11 mouse cellular contexts compared by ENCODE assay signal in the genomic region with DNA sequence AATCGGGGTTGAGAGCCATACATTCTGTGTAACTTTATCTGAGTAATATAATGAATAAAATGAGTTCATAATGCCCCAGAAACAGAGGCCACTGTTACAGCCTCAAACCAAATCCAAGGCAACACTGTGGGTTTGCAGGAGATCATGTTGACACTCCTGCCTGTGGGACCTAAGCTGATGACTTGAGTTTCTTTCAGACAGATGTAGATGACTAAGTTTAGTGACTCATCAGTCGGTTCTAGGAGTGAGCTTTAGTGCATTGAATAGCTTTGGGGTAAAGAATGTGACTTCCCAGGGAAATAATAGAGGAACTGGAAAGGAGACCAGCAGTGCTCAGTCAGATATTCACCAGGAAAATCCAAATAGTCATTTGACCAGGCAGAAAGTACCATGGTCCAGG. TPM values are rescaled to one million over a fixed set of nuclear protein-coding genes. Genes with fewer than 3 reads are reported as not detected.
DNase-seq lines count a peak whose midpoint lies in the region; ATAC-seq and TF ChIP-seq lines count a peak whose summit lies in the region.
"Had no signal": no experiment of that assay in that cellular context is flagged by ENCODE, and none has a peak within 500 bp of the region (broad histone marks: within the 10 kb centered on the region; RNA-seq: fewer than 3 reads in every experiment).

No protein-coding gene starts in this region.

- peak; percentile 74 for DNase-seq in heart, adult 11 months
- DNase-seq in heart, postnatal 25 days (ENCODE audit: low spot score) = no peak
- DNase-seq in lung, postnatal 0 days (ENCODE audit: low spot score) = peak; percentile 11
- no peak for DNase-seq in lung, adult 2 months
- DNase-seq in stomach, postnatal 0 days (ENCODE audit: low spot score) = no peak
- no peak for DNase-seq in retina, embryonic 14.5 days (ENCODE audit: low spot score)
- no peak for DNase-seq in spleen, adult 18-20 months
- DNase-seq: lung, adult 18-20 months had no signal

- TF ChIP-seq CTCF in lung, postnatal 0 days (IDR thresholded peaks at IDR 0.05) = no peak
- TF ChIP-seq CTCF in lung, adult 2 months (IDR thresholded peaks at IDR 0.05; ENCODE audit: insufficient read depth, low read length) = no peak
- no peak for TF ChIP-seq CTCF in stomach, postnatal 0 days (IDR thresholded peaks at IDR 0.05; ENCODE audit: low read depth)

- WGBS in lung, postnatal 0 days = 72% methylated on average over 2 of the region's 2 CpGs
- WGBS in lung, adult 2 months = 70% methylated on average over 2 of the region's 2 CpGs
- WGBS in liver, embryonic 12.5 days (ENCODE audit: insufficient replicate concordance) = 58% methylated on average over 2 of the region's 2 CpGs
- 56% methylated on average over 2 of the region's 2 CpGs for WGBS in stomach, postnatal 0 days

- no peaks in the 10 kb centered on the region for H3K36me3 ChIP-seq in lung, postnatal 0 days (ENCODE audit: insufficient read depth, low read length)
- H3K36me3 ChIP-seq in liver, embryonic 12.5 days = no peaks in the 10 kb centered on the region
- H3K36me3 ChIP-seq in stomach, postnatal 0 days (ENCODE audit: control insufficient read depth, insufficient read depth, low read length) = no peaks in the 10 kb centered on the region
- H3K36me3 ChIP-seq: forebrain, embryonic 15.5 days had no signal

- no peak overlapping the region for H3K4me3 ChIP-seq in lung, postnatal 0 days (ENCODE audit: low read depth, low read length)
- H3K4me3 ChIP-seq in lung, adult 2 months (replicated peaks; ENCODE audit: extremely low read depth, low read depth, low read length) = no peak overlapping the region
- H3K4me3 ChIP-seq in liver, embryonic 12.5 days = no peak overlapping the region
- no peak overlapping the region for H3K4me3 ChIP-seq in stomach, postnatal 0 days (ENCODE audit: low read depth, low read length)
- H3K4me3 ChIP-seq: forebrain, embryonic 15.5 days had no signal

- peak overlapping the region; percentile 64; the same call in 1 of the 2 replicates for H3K4me2 ChIP-seq in lung, postnatal 0 days (replicated peaks; ENCODE audit: low read depth, low read length)
- H3K4me2 ChIP-seq in liver, embryonic 12.5 days = 0 out of 2 replicates have a peak overlapping the region, but pooled peaks have one; percentile 16
- peak overlapping the region; percentile 71 for H3K4me2 ChIP-seq in stomach, postnatal 0 days (replicated peaks; ENCODE audit: low read depth)
- H3K4me2 ChIP-seq: forebrain, embryonic 15.5 days had no signal

- ATAC-seq in lung, postnatal 0 days = no peak
- no peak for ATAC-seq in liver, embryonic 12.5 days
- ATAC-seq in stomach, postnatal 0 days (ENCODE audit: low FRiP score, low TSS enrichment) = no peak
- ATAC-seq: forebrain, embryonic 15.5 days; inflammation-experienced regulatory T-cells, adult 6 months had no signal

- no peak overlapping the region for H3K9ac ChIP-seq in lung, postnatal 0 days (replicated peaks; ENCODE audit: low read depth)
- H3K9ac ChIP-seq in liver, embryonic 12.5 days = no peak overlapping the region
- H3K9ac ChIP-seq in stomach, postnatal 0 days (ENCODE audit: low read length) = no peak overlapping the region
- H3K9ac ChIP-seq: forebrain, embryonic 15.5 days had no signal

- H3K9me3 ChIP-seq in lung, postnatal 0 days (ENCODE audit: low read length) = no peaks in the 10 kb centered on the region
- H3K9me3 ChIP-seq in liver, embryonic 12.5 days (replicated peaks) = no peaks in the 10 kb centered on the region
- H3K9me3 ChIP-seq in stomach, postnatal 0 days (ENCODE audit: control insufficient read depth, low read length) = no peaks in the 10 kb centered on the region
- H3K9me3 ChIP-seq: forebrain, embryonic 15.5 days had no signal

- no peak for TF ChIP-seq EP300 in lung, postnatal 0 days (IDR thresholded peaks at IDR 0.05)
- TF ChIP-seq EP300 in stomach, postnatal 0 days (optimal IDR thresholded peaks at IDR 0.05) = no peak

- H3K27me3 ChIP-seq in lung, postnatal 0 days (replicated peaks; ENCODE audit: insufficient read depth, low read length) = no peaks in the 10 kb centered on the region
- H3K27me3 ChIP-seq in liver, embryonic 12.5 days (replicated peaks) = peaks cover 31% of the 10 kb centered on the region
- H3K27me3 ChIP-seq in stomach, postnatal 0 days (ENCODE audit: control insufficient read depth, insufficient read depth, low read length) = no peaks in the 10 kb centered on the region
- H3K27me3 ChIP-seq: forebrain, embryonic 15.5 days had no signal

- no peak for TF ChIP-seq POLR2A in lung, adult 2 months (IDR thresholded peaks at IDR 0.05; ENCODE audit: borderline replicate concordance, extremely low read depth, low read depth, low read length)

- H3K27ac ChIP-seq in lung, postnatal 0 days (ENCODE audit: low read length) = no peak overlapping the region
- no peak overlapping the region for H3K27ac ChIP-seq in liver, embryonic 12.5 days
- H3K27ac ChIP-seq in stomach, postnatal 0 days (replicated peaks) = 0 out of 2 replicates have a peak overlapping the region, but pooled peaks have one; percentile 4
- H3K27ac ChIP-seq: forebrain, embryonic 15.5 days had no signal

- intact Hi-C loops in heart, postnatal 25 days (cut with DNase I) = loop anchor here (10.0 kb wide), 1 partner anchor 116 kb away; no protein-coding TSS in a partner anchor

- no peaks in the 10 kb centered on the region; the same call in 1 of the 2 replicates for H3K4me1 ChIP-seq in lung, postnatal 0 days (ENCODE audit: insufficient read depth, low read depth, low read length)
- no peaks in the 10 kb centered on the region for H3K4me1 ChIP-seq in lung, adult 2 months (ENCODE audit: control insufficient read depth, insufficient read depth, low read length)
- H3K4me1 ChIP-seq in liver, embryonic 12.5 days = no peaks in the 10 kb centered on the region
- no peaks in the 10 kb centered on the region; the same call in 1 of the 2 replicates for H3K4me1 ChIP-seq in stomach, postnatal 0 days (replicated peaks; ENCODE audit: control insufficient read depth, insufficient read depth)

RNA-seq across cellular contexts. Expression of gene Ednrb, which starts 3.8 kb away (rescaled TPM):
- total RNA-seq in heart, postnatal 25 days (2021) = 10 to 100 TPM; 15.9 to 20.4 TPM
- 116 and 139 TPM in 2 replicates for polyA plus RNA-seq in lung, postnatal 0 days (2015; fragmentation: Nextera tagmentation; extraction: Ambion mirVana)
- 24.3 and 36.2 TPM in 2 replicates for polyA plus RNA-seq in lung, adult 2 months (2012; rRNA removed)
- polyA plus RNA-seq in liver, embryonic 12.5 days (2016; fragmentation: Nextera tagmentation; extraction: Ambion mirVana) = 14.4 and 15.3 TPM in 2 replicates
- polyA plus RNA-seq in stomach, postnatal 0 days (2015; fragmentation: Nextera tagmentation; extraction: Ambion mirVana) = 43.8 and 53.7 TPM in 2 replicates
- polyA plus RNA-seq: inflammation-experienced regulatory T-cells, adult 6 months had no signal

Comparison
In these comparisons a context has a peak if more than half of its experiments do, and no peak if none do; other contexts are left out.
1. DNase-seq: peak in heart, adult 11 months (single experiment) and lung, postnatal 0 days (single experiment); none in heart, postnatal 25 days (single experiment), lung, adult 2 months (single experiment), stomach, postnatal 0 days (single experiment), retina, embryonic 14.5 days (single experiment) and spleen, adult 18-20 months (0 of 2).
2. H3K4me2 ChIP-seq: peak in every context shown above with its lines; median percentile 71 in stomach, postnatal 0 days; 64 in lung, postnatal 0 days; 16 in liver, embryonic 12.5 days.